Mouse (Mus musculus): Measurements from ENCODE around the gene Tmem231. TPM values are rescaled to one million over a fixed set of nuclear protein-coding genes. Genes with fewer than 3 reads are reported as not detected.
"Not testable (repeated sequence)": the region's sequence is repeated elsewhere in the genome, so short reads cannot be mapped to it uniquely, and the experiment has no call there.

Tmem231 gene
- total RNA-seq, 2 experiments from 2014 or later, result 1.9 to 2.9 TPM

GRCm38 (mm10) chr8:111947954-111948353, 14.3 kb upstream of the Tmem231 start:
- no peak for DNase-seq

- DNase-seq, result no peak
Observed at GRCm38 (mm10) chr8:111947144-111947543, 13.5 kb upstream of the Tmem231 start.

- no peak for DNase-seq
Observed at GRCm38 (mm10) chr8:111943544-111943943, 9.9 kb upstream of the Tmem231 start.

- DNase-seq, result peak; percentile 60
Observed at GRCm38 (mm10) chr8:111941101-111941454, 7.4 kb upstream of the Tmem231 start.

GRCm38 (mm10) chr8:111940171-111941100, 6.8 kb upstream of the Tmem231 start, which contains the start of gene Gabarapl2:
Gene Gabarapl2, plus strand, starts transcription at chr8:111940703.
- DNase-seq, result peak; percentile 97

GRCm38 (mm10) chr8:111939516-111940142, 5.9 kb upstream of the Tmem231 start:
- peak; percentile 38 for DNase-seq

GRCm38 (mm10) chr8:111938076-111938985, 4.7 kb upstream of the Tmem231 start:
- not testable (repeated sequence) for DNase-seq

- DNase-seq, result no peak
Observed at GRCm38 (mm10) chr8:111937184-111937583, 3.5 kb upstream of the Tmem231 start.

- DNase-seq, result no peak
Observed at GRCm38 (mm10) chr8:111934201-111934600, 520 bp upstream of the Tmem231 start.

- peak; percentile 61 for DNase-seq
Observed at GRCm38 (mm10) chr8:111932580-111933336, 923 bp downstream of the Tmem231 start.

- DNase-seq, result no peak
Observed at GRCm38 (mm10) chr8:111931721-111932120, 2.0 kb downstream of the Tmem231 start.

GRCm38 (mm10) chr8:111929648-111930344, 3.9 kb downstream of the Tmem231 start:
- DNase-seq, result no peak

- DNase-seq, result no peak
Observed at GRCm38 (mm10) chr8:111924976-111925375, 8.7 kb downstream of the Tmem231 start.

- peak; percentile 71 for DNase-seq
Observed at GRCm38 (mm10) chr8:111923383-111923804, 10.3 kb downstream of the Tmem231 start.

GRCm38 (mm10) chr8:111920971-111921370, 12.7 kb downstream of the Tmem231 start:
- no peak for DNase-seq

- no peak for DNase-seq
Observed at GRCm38 (mm10) chr8:111919663-111920062, 14.0 kb downstream of the Tmem231 start.

GRCm38 (mm10) chr8:111912860-111913432, 20.7 kb downstream of the Tmem231 start:
- DNase-seq, result peak; percentile 14

GRCm38 (mm10) chr8:111911572-111911971, 22.1 kb downstream of the Tmem231 start:
- DNase-seq, result no peak

- DNase-seq, result no peak
Observed at GRCm38 (mm10) chr8:111909621-111910450, 23.8 kb downstream of the Tmem231 start, which contains the start of gene Chst5. Gene Chst5, minus strand, starts transcription at chr8:111910447.
